Mouse (Mus musculus): Measurements from ENCODE around the gene Add3.

The Add3 gene

GRCm38 (mm10) chr19:53263859-53264733 is 123.9 kb downstream of the Add3 start:
- in situ Hi-C loops (cut with MboI, MseI): no loop called here

- in situ Hi-C loops (cut with MboI, MseI): no loop called here
Measured at GRCm38 (mm10) chr19:53264821-53265727, 124.8 kb downstream of the Add3 start.

DNA sequence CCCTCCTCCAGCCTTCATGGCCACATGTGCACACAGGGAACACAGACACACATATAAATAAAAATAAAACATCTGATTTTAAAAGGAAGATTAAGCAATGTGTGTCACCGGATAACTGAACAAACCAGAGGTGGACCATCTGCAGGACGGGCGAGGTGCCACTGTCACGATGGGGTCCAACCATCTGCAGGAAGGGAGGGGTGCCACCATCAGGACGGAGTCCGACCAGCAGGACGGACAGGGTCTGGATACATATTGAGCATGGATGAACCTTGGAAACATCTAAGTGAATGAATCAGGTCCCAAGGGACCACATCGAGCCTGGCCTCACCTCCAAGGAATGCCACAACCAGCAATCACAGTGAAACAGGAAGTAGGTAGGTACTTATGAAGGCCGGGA is 127.1 kb downstream of the Add3 start:
- in situ Hi-C loops (cut with MboI, MseI): no loop called here

DNA sequence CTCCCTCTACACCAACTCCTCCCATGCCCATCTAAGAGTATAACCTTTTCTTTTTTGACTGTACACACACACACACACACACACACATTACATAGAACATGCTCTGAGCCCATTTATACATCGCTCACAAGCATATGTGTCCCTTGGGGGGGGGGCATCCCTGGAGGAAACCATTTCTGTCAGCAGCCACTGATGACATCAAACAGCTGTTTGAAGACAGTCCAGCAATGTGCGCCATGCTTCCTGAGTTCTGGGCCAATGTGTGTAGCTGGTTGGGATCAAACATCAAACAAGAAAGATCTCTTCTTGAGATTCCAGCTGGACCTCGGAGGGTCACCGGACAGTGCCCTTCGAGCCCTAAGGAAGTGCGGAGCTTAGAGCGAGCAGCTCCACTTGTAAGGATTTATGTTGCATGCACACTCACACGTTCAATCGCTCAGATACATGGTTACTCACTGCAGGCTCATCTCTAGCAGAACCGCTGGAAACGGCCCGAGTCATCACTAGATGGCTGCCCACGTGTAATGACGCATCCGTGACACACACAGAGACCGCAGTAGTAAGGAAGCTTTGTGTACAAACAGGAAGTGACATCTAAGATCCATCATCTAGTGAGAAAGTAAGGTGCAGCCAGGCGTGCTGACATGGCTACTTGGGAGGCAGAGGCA is 132.9 kb downstream of the Add3 start:
- in situ Hi-C loops (cut with MboI, MseI): loop anchor here in 1 of 2 experiments (5.0 kb wide), 1 partner anchor 54 kb away; no protein-coding TSS in a partner anchor

DNA sequence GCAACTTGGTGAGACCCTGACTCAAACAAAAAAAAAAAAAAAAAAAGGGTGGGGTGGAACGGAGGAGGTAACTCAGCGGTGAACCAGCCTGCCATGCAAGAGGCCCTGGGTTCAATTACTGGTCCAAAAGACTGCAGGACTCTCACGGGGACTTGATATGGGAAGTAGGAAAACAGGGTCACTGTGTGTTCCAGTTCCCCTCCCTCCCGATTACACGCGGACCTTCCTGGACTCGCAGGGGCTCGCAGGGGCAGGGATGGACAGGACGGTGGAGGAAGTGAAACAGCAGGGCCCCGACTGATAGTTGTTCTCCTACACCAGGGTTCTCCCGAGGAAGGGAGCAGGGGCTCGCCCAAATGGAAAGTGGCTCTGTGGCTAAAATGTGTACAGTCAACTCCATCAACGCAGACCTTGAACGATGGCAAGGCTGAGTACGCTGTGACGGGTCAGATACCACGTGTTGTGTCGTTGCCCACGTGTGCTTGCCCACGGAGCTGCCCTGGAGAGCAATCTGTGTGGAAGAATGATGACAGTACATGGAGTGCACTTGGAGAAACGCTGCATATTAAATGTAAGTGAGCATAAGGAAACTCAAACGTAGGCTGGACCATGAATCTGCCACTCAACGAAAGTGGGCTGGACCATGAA is 133.7 kb downstream of the Add3 start:
- in situ Hi-C loops (cut with MboI, MseI): loop anchor here in 1 of 2 experiments (5.0 kb wide), 1 partner anchor 53 kb away; no protein-coding TSS in a partner anchor

DNA sequence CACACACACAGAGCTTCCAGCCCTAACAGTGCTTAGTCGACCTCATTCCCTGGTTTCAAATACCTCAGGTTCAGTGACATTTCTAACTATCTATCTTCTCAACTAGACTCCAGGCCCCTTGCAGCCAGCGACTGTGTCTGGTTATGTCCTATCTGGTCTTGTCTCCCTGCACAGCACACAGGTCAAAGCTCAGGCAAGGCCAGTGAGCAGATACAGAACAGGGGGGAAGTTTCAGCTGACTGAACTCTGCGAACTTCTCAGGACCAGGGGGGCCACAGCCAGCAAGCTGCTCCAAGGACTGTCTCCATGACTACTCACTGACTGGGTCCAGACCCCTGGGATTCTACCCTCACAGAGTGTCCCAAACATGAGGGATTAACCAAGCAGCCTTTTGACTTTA is 135.0 kb downstream of the Add3 start:
- in situ Hi-C loops (cut with MboI, MseI): no loop called here

GRCm38 (mm10) chr19:53276902-53277707 is 136.9 kb downstream of the Add3 start:
- in situ Hi-C loops (cut with MboI, MseI): no loop called here

DNA sequence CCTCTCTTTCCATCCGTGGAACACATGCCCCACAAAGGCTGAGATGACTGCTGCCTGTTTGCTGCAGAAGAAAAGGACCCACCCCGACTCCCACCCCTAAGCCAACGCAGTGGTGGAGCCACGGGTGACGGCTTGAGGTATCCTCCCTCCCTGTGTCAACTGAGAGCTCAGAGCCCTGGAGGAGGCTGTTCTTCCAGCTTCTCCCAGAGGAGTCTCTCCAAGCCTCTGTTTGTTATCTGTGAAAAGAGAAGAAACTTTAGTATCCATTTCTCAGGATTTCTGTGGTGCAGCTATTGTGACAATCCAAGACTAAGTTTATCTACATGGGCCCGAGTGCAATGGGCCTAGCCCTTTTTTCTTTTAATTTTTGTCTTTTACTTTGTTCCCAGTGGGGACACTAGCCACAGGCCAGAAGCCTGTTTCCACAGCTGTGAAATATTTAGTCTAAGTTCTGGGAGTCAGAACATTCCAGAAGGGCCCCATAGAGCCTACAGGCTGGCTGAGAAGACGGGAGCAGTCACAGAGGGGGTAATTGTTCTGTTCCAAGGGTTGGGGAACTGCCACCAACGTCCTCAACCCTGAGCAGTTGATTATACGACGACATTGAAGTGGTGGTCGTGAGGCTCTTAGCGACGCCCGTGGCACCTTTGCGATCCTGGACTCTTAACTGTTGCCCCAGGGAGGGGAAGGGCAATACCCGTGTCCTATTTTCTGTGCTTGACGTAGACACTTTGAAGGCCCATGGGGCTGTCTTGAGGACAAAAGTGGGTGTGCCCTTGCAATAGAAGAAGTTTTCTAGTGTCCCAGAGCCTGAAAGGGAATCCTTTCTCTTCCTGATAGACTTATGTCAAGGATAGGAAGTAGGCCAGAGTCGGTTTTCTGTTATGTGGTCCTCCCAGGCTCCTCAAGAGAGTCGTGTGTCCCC is 138.5 kb downstream of the Add3 start:
- in situ Hi-C loops (cut with MboI, MseI): no loop called here

DNA sequence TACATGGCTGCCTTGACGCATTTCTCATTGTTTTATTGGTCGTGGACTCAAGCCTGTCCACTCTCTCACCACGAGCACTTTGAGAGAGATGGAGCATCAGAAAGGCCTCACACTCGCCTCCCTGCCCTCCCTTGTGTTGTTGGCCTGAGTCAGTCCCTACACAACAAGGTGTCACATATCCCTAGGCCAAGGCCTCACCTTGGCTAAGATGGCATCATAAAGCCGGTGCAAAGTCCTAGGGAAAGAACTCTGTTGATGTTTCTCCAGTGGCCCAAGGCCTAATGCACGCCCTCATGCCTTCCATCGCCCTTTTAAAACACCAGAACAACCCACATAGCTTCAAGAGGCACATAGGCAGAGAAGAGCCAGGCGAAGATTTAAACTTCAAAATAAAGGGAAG is 140.0 kb downstream of the Add3 start:
- in situ Hi-C loops (cut with MboI, MseI): no loop called here

- in situ Hi-C loops (cut with MboI, MseI): no loop called here
Measured at GRCm38 (mm10) chr19:53282571-53282970, 142.3 kb downstream of the Add3 start.

GRCm38 (mm10) chr19:53283742-53284141 is 143.5 kb downstream of the Add3 start:
- in situ Hi-C loops (cut with MboI, MseI): no loop called here

DNA sequence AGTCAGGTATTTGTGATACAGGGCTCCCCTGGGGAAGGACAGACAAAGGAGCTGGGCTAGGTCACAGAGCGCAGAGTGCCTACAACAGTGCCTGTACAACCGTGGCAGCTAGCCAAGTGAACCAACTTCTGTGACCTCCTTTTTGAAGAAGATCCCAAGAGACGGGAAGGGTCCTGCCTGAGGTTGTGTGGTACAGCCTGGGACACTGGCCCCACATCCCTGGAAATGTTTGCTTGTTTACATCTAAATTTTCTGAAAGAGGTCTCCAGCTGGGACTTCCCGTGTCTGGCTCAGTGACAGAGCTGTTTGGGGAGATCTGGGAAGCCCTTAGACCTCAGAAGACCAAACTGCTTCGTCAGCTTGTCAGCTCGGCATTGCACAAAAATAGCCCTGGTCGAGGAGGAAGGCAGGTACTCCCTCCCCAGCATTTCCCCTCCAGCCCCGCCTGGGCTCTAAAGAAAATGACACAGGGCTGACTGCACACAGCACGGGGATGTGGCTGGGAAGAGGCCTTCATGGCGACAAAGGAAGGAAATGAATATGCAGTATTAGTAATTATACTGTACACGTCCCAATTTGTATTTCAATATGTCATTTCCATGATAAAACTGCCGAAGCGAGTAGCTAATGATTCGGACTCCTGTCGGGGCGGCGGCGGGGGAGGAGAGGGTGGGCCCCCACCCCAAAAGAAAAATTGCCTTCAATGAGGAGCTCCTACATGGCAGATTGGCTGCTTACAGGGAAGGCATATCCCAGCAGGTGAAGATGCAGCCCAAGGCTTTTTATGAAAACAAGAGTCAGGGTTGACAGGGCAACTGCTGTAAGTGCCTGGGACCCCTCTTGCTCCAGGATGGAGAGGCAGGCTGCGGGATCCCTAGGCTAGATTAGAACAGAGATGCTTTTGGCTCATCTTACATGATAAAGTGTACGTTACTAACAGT is 144.3 kb downstream of the Add3 start:
- in situ Hi-C loops (cut with MboI, MseI): no loop called here

GRCm38 (mm10) chr19:53296331-53297254 is 156.3 kb downstream of the Add3 start:
- in situ Hi-C loops (cut with MboI, MseI): no loop called here

All from T-helper 17 cell (primary cell).